Mouse (Mus musculus): ENCODE data around the gene Rtbdn.

- TF ChIP-seq CTCF (IDR thresholded peaks at IDR 0.05; ENCODE audit: borderline replicate concordance, insufficient read depth, low read depth, low read length) (peak; percentile 41; the same call in 1 of the 2 replicates), POLR2A (IDR thresholded peaks at IDR 0.05; ENCODE audit: borderline replicate concordance, insufficient read depth, low read length) (no peak)
Measured at GRCm38 (mm10) chr8:84913960-84914359, 32.8 kb upstream of the Rtbdn start.
